Mouse (Mus musculus) cerebellum, postnatal 10 days (tissue): Measurements from ENCODE around the gene Thbs3.

Experiments used
- DNase-seq, 2 experiments: peaks; one replicate each; pipeline ENCODE4 v3.0.0; 2021; ENCODE audit warnings: mixed read lengths in 2 of 2

Thbs3 gene

DNA sequence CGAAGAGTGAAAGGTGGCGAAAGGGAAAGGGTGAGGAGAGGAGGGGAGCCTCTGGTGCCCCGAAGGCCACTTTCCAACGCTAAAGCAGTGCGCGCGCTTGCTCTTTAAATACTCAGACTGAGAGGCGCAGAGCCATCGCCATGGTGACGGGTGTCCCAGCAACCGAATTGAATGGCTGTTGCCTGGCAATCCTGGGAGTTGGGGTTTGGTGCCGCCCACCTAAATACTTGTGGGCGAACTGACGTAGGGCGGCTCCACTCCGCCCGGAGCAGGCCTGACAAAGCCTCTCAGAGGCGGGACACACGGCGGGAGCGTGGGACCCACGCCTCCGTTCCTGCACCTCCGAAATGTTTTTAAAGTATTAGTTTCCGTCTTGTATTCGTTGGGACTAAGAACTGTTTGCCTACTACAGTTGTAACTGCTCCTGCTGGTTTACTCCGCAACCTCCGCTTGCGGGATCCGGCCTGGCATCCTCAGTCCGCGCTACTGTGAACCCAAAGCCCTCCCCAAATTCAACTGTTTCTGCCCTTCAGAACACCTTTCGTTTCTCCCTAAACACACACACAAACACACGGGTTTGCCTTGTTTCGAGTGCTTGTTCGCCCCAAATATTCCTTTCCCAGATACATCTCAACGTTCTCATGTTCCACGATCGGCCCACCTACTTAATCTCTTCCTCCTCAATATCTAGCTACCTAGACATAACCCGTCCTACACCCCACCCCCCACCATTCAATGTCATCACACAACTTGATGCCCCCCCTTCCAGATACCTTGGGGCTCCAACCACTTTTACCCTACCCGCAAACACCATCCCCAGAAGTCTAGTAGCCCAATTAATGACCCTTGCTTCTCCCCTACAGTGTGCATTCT lies 12.6 kb downstream of the Thbs3 start:
- DNase-seq: peak; percentile 77 to 83

DNA sequence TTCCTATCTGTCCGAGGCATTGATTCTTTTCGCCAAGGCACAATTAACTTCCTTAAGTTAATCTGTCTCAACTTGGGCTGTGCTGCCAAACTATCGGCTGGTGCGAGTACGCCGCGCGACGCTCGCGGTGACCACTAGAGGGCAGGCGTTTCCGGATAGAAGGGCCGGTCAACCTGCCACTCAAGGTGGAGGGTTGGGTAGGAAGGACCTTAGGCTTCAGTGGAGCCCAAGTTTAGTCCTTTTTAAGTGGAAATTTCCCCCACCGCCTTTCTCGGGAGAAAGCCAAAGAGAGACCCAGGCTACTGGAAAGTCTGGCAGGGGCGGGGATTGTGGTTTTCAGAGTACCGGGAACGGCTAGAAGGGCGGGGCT lies 13.2 kb downstream of the Thbs3 start:
- peak; percentile 94 to 96 for DNase-seq

GRCm38 (mm10) chr3:89228836-89229235 lies 13.9 kb downstream of the Thbs3 start, which contains the start of gene Muc1:
Muc1 (plus strand) TSS chr3:89229057.
- no peak for DNase-seq

GRCm38 (mm10) chr3:89229276-89229675 lies 14.3 kb downstream of the Thbs3 start:
- DNase-seq: no peak

- no peak for DNase-seq
These were observed 15.6 kb downstream of the Thbs3 start for GRCm38 (mm10) chr3:89230561-89230960.

- no peak for DNase-seq
These were observed 16.4 kb downstream of the Thbs3 start for GRCm38 (mm10) chr3:89231345-89231744.

DNA sequence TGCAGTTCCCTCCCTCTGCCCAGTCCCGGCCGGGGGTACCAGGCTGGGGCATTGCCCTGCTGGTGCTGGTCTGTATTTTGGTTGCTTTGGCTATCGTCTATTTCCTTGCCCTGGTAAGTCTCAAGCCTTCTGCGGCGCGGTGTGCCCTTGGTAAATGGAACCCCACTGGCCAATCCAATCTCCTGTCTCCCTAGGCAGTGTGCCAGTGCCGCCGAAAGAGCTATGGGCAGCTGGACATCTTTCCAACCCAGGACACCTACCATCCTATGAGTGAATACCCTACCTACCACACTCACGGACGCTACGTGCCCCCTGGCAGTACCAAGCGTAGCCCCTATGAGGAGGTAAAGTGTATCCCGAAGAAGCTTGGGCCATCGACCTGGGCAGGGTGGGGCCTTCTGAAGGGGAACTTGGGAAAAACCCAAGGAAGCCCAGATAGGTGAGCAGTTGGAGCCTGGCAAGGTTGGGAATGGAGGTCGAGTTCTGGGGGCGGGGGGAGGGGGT lies 16.8 kb downstream of the Thbs3 start:
- peak; percentile 54 to 55 for DNase-seq

DNA sequence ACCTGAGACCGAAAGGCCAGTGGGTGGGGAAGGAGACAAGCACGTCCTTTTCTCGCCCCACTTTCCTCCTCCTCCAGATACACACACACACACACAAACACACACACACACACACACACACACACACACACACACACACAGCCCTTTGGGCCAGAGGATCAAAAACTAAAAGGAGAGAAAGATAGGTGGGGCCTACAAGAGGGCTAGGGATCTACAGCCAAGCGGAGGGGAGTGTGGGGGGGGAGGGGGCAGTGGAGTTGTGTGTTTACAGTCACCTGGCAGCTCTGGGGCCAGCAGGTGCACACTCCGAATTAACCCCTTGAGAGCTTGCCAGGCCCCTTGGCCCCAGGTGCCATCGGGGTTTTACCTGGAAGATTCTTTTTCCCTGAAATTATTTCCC lies 17.6 kb downstream of the Thbs3 start:
- DNase-seq: no peak

DNA sequence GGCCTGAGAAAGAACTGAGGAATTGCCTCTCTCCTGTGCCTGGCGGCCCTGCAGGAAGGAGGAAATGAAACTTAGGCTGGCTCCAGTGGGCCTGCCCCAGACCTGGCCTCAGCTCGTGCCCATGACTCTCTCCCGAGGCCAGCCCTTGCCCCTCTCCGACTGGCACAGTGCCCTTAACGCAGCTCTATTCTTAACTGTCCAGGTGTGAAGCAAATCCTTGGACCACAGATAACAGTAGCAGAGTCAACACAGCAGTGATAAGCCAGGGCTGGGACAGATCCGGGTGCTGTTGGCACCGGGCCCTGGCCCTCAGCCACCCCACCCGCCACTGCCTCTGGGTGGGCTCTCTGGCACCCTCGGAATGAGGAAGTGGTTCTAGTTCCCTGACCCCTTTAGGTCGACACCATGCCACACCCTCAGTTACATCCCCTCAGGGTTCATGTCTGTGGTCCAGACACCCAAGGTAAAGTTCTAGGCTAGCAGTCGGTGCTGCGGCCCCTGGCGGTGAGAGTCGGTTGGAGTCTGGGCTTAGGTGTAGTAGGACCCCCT lies 18.7 kb downstream of the Thbs3 start:
- no peak for DNase-seq

- DNase-seq: no peak
These were observed 21.5 kb downstream of the Thbs3 start for GRCm38 (mm10) chr3:89236516-89236915.

GRCm38 (mm10) chr3:89237682-89238081 lies 22.7 kb downstream of the Thbs3 start:
- no peak for DNase-seq

DNA sequence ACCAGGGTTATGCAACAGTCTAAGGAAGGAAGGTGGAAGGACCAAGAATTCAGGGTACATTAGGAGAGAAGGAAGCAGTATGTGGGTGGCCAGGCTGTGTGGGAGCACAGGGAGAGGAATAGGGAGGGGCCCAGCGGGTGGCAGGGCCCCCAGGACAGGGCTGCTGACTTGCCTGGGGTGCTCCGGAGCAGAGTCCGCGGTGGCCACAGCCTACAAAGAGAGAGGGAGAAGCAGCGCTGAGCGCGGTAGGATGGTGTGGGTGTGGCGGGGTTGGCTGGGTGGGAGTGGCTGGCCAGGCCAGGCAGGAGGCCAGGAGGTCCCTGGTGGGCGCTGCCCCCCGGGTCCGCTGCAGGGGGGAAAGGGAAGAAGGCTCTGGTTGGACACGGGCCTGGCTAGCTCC lies 23.5 kb downstream of the Thbs3 start:
- no peak for DNase-seq

DNA sequence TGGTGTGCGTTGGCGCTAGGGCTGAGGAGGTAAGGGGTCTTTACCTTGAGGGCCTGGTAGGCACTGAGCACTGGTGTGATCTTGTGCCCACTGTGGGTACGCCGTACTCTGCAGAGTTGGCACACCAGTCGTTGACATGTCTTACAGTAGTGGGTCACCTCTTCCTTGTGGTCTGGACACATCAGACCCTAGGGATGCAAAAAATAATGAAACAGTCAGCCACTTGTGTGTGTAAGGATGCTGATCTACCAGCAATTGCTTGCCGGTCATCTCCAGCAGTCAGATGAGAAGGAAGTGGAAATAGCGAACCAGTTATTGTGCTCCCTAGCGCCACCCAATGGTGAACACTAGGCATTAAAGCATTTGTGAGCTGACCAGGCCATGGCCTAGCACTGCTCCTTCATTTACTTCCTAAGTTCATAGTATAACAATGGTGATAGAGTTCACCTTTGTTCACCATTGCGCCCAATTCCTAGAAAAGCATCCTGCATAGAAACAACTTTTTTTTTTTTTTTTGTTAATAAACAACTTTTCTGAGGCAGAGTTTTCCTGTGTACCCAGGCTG lies 27.4 kb downstream of the Thbs3 start:
- DNase-seq: peak; percentile 83 to 91

- peak; percentile 67 to 69 for DNase-seq
These were observed 28.6 kb downstream of the Thbs3 start for GRCm38 (mm10) chr3:89243609-89244008.

DNA sequence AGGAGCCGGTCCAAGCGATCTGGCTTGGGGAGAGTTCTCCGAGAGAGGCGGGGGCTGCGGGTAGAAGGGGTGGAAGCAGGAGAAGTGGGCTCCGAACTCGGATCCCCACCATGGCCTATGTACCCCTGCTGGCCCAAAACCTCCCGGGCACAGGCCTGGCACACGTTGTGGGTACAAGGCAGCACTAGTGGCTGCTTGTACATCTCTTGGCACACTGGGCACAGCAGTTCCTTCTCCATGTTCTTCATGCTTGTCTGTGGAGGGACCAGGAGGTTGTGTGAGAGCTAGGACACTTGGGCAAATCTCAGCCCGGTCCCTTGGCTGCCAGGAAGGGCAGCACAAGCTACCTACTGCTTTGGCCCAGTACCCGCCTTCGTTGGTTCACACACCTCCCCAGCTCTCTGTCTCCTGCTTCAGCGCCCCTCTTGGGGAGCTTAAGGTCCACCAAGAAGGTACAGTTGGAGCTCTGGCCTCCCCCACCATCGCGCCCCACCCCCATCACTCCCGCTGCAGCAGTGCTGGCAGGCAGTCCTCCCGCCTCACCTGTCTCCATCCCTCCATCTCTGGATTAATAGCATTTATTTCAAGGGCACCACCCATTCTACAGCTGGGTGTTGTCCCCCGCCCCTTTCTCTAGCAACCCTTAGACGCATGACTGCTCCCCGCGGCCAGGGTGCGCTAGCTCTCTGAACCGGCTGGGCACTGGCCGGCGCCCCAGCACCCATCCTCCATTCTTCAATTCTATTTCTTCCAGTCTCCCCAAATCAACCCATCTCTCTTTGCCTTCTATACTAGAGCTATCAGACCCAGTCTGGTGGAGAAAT lies 29.4 kb downstream of the Thbs3 start:
- peak; percentile 81 to 84 for DNase-seq

GRCm38 (mm10) chr3:89244982-89245687 lies 30.2 kb downstream of the Thbs3 start:
- DNase-seq: peak; percentile 97

- DNase-seq: peak; percentile 89 to 90
These were observed 30.8 kb downstream of the Thbs3 start, which contains the start of gene Krtcap2 for GRCm38 (mm10) chr3:89245688-89246171. Krtcap2 (plus strand) TSS chr3:89245966.

DNA sequence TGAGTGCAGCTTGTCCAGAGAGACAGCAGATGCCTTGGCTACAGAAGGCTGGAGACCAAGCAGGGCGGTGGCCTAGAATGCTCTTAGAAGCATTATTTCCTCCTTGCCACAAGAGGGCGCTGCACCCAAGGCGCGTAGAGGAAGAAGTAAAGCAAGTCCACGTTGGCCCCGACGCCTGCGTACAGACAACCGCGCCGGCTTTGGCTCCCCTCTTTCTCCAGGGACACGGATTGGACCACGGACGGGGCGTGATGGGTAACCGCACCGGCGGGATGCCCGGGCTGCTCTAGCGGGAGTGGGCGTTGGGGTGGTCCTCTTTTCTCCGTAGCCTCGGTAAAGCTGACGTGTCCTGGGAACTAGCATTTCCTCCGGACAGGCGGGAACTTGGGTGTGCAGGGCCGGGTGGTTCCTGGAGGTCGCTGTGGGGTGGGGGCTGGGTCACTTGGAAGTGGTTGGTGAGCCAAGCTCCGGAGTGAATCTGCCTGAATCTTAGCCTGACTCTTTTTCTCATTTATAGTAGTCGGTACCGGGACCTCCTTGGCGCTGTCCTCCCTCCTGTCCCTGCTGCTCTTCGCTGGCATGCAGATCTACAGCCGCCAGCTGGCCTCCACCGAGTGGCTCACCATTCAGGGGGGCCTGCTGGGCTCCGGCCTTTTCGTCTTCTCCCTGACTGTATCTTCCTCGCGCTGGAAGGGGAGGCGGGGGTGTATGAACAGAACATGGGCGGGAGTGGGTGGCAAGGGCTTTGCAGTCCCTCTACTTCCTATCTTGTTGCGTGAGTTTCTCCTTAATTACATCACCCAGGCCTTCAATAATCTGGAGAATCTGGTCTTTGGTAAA lies 31.5 kb downstream of the Thbs3 start, which contains the start of gene Trim46:
Trim46 (minus strand) TSS at position 49 of the 840 bp plus-strand sequence.
- peak; percentile 97 for DNase-seq

GRCm38 (mm10) chr3:89247466-89247865 lies 32.5 kb downstream of the Thbs3 start:
- DNase-seq: no peak

- peak; percentile 83 to 88 for DNase-seq
These were observed 35.6 kb downstream of the Thbs3 start for GRCm38 (mm10) chr3:89250435-89251040.
